Mouse (Mus musculus): ENCODE measurements around the gene Arhgef11. TPM values are rescaled to one million over a fixed set of nuclear protein-coding genes. Genes with fewer than 3 reads are reported as not detected.

Gene Arhgef11
- total RNA-seq, 2 experiments from 2014 or later = 18.9 to 19.2 TPM

- DNase-seq = no peak
Measured at GRCm38 (mm10) chr3:87661291-87661690, 43.9 kb downstream of the Arhgef11 start.

GRCm38 (mm10) chr3:87718525-87718924 lies 101.2 kb downstream of the Arhgef11 start:
- no peak for DNase-seq

GRCm38 (mm10) chr3:87724556-87724955 lies 107.2 kb downstream of the Arhgef11 start:
- DNase-seq = no peak

- no peak for DNase-seq
Measured at GRCm38 (mm10) chr3:87725396-87726160, 108.2 kb downstream of the Arhgef11 start.

GRCm38 (mm10) chr3:87726191-87726590 lies 108.8 kb downstream of the Arhgef11 start:
- DNase-seq = no peak

- DNase-seq = no peak
Measured at GRCm38 (mm10) chr3:87728696-87729095, 111.3 kb downstream of the Arhgef11 start.

- no peak for DNase-seq
Measured at GRCm38 (mm10) chr3:87733098-87733497, 115.7 kb downstream of the Arhgef11 start.

- no peak for DNase-seq
Measured at GRCm38 (mm10) chr3:87733984-87734761, 116.8 kb downstream of the Arhgef11 start.

GRCm38 (mm10) chr3:87735335-87735734 lies 118.0 kb downstream of the Arhgef11 start:
- DNase-seq = no peak

- DNase-seq = no peak
Measured at GRCm38 (mm10) chr3:87738906-87739305, 121.5 kb downstream of the Arhgef11 start.

GRCm38 (mm10) chr3:87742013-87742412 lies 124.7 kb downstream of the Arhgef11 start:
- no peak for DNase-seq

- no peak for DNase-seq
Measured at GRCm38 (mm10) chr3:87742735-87743134, 125.4 kb downstream of the Arhgef11 start.

- no peak for DNase-seq
Measured at GRCm38 (mm10) chr3:87743927-87744326, 126.6 kb downstream of the Arhgef11 start.

GRCm38 (mm10) chr3:87745036-87745659 lies 127.8 kb downstream of the Arhgef11 start:
- DNase-seq = no peak

- DNase-seq = no peak
Measured at GRCm38 (mm10) chr3:87748431-87748830, 131.1 kb downstream of the Arhgef11 start, which contains the start of gene Lrrc71. TSS of gene Lrrc71 (minus strand) at chr3:87748625.

- peak; percentile 71 to 79 for DNase-seq
Measured at GRCm38 (mm10) chr3:87749036-87749435, 131.7 kb downstream of the Arhgef11 start.

- no peak for DNase-seq
Measured at GRCm38 (mm10) chr3:87749977-87750376, 132.6 kb downstream of the Arhgef11 start.

GRCm38 (mm10) chr3:87752567-87752966 lies 135.2 kb downstream of the Arhgef11 start:
- DNase-seq = no peak

GRCm38 (mm10) chr3:87753829-87754228 lies 136.5 kb downstream of the Arhgef11 start:
- no peak for DNase-seq

GRCm38 (mm10) chr3:87755964-87756363 lies 138.6 kb downstream of the Arhgef11 start:
- DNase-seq = peak; percentile 83 to 91

- no peak for DNase-seq
Measured at GRCm38 (mm10) chr3:87756488-87756887, 139.1 kb downstream of the Arhgef11 start.

GRCm38 (mm10) chr3:87758641-87759040 lies 141.3 kb downstream of the Arhgef11 start:
- no peak for DNase-seq

All from heart, adult 18-20 months (tissue).